20 mouse cellular contexts compared by ENCODE assay signal in genomic region chr1:193876121-193876520, GRCm38 (mm10).
DNase-seq lines count a peak whose midpoint lies in the region; ATAC-seq and TF ChIP-seq lines count a peak whose summit lies in the region.
"Had no signal": no experiment of that assay in that cellular context is flagged by ENCODE, and none has a peak within 500 bp of the region (broad histone marks: within the 10 kb centered on the region; RNA-seq: fewer than 3 reads in every experiment).

No protein-coding gene starts in this region.

- ATAC-seq in heart, embryonic 16.5 days (replicated peaks; ENCODE audit: extremely low read depth, insufficient read depth, low FRiP score), result peak; percentile 41; the same call in 1 of the 2 replicates
- peak; percentile 28 for ATAC-seq in lung, postnatal 0 days
- ATAC-seq in liver, embryonic 12.5 days, result no peak

- no peak overlapping the region for H3K4me2 ChIP-seq in heart, embryonic 16.5 days (ENCODE audit: low read depth, low read length)
- no peak overlapping the region for H3K4me2 ChIP-seq in lung, postnatal 0 days (replicated peaks; ENCODE audit: low read depth, low read length)
- H3K4me2 ChIP-seq in liver, embryonic 12.5 days, result no peak overlapping the region
- H3K4me2 ChIP-seq: forebrain, embryonic 12.5 days; hindbrain, embryonic 13.5 days; midbrain, embryonic 11.5 days had no signal

- peak overlapping the region; percentile 63 for H3K27ac ChIP-seq in heart, embryonic 16.5 days (ENCODE audit: low read length)
- H3K27ac ChIP-seq in lung, postnatal 0 days (ENCODE audit: low read length), result no peak overlapping the region
- H3K27ac ChIP-seq in liver, embryonic 12.5 days, result no peak overlapping the region
- H3K27ac ChIP-seq: forebrain, embryonic 12.5 days; hindbrain, embryonic 13.5 days; macrophage had no signal

- DNase-seq in brain, adult 2 months (ENCODE audit: low read depth, low spot score), result peak; percentile 28
- peak; percentile 36 for DNase-seq in heart, adult 8-10 months (ENCODE audit: low spot score)
- peak; percentile 24 for DNase-seq in lung, postnatal 0 days (ENCODE audit: low spot score)
- DNase-seq in adrenal gland, adult 18-20 months (ENCODE audit: low spot score in 2 of 2), result no peak
- no peak for DNase-seq in adrenal gland, postnatal 36 days
- DNase-seq in testis, postnatal 10 days (ENCODE audit: low spot score), result no peak
- DNase-seq: adrenal gland, adult 2 months; cerebellum, postnatal 14 days; gastrocnemius, postnatal 36 days; kidney, adult 9 months; kidney, postnatal 36 days; right cerebral cortex, postnatal 25 days; thymus, postnatal 4 days had no signal

- no peak overlapping the region for H3K4me3 ChIP-seq in heart, embryonic 16.5 days (ENCODE audit: low read length)
- H3K4me3 ChIP-seq in lung, postnatal 0 days (ENCODE audit: low read depth, low read length), result no peak overlapping the region
- H3K4me3 ChIP-seq in liver, embryonic 12.5 days, result no peak overlapping the region
- H3K4me3 ChIP-seq: forebrain, embryonic 12.5 days; hindbrain, embryonic 13.5 days had no signal

- H3K4me1 ChIP-seq in heart, embryonic 16.5 days (ENCODE audit: control insufficient read depth, insufficient read depth, low read length), result peaks cover 9% of the 10 kb centered on the region
- no peaks in the 10 kb centered on the region for H3K4me1 ChIP-seq in lung, postnatal 0 days (ENCODE audit: insufficient read depth, low read depth, low read length)
- no peaks in the 10 kb centered on the region for H3K4me1 ChIP-seq in liver, embryonic 12.5 days
- H3K4me1 ChIP-seq: forebrain, embryonic 12.5 days; hindbrain, embryonic 13.5 days had no signal

- no peak for TF ChIP-seq CTCF in lung, postnatal 0 days (IDR thresholded peaks at IDR 0.05)

- no peaks in the 10 kb centered on the region for H3K9me3 ChIP-seq in heart, embryonic 16.5 days (replicated peaks; ENCODE audit: control insufficient read depth, low read length)
- H3K9me3 ChIP-seq in lung, postnatal 0 days (ENCODE audit: low read length), result no peaks in the 10 kb centered on the region
- no peaks in the 10 kb centered on the region for H3K9me3 ChIP-seq in liver, embryonic 12.5 days (replicated peaks)
- H3K9me3 ChIP-seq: forebrain, embryonic 12.5 days; G1E; hindbrain, embryonic 13.5 days had no signal

- H3K27me3 ChIP-seq in heart, embryonic 16.5 days (ENCODE audit: control insufficient read depth, insufficient read depth, low read length), result no peaks in the 10 kb centered on the region
- H3K27me3 ChIP-seq in lung, postnatal 0 days (replicated peaks; ENCODE audit: insufficient read depth, low read length), result no peaks in the 10 kb centered on the region
- H3K27me3 ChIP-seq in liver, embryonic 12.5 days (replicated peaks), result no peaks in the 10 kb centered on the region
- H3K27me3 ChIP-seq: forebrain, embryonic 12.5 days; hindbrain, embryonic 13.5 days had no signal

- no peak overlapping the region for H3K9ac ChIP-seq in heart, embryonic 16.5 days (ENCODE audit: low read length)
- no peak overlapping the region for H3K9ac ChIP-seq in lung, postnatal 0 days (replicated peaks; ENCODE audit: low read depth)
- H3K9ac ChIP-seq in liver, embryonic 12.5 days, result no peak overlapping the region
- H3K9ac ChIP-seq: forebrain, embryonic 12.5 days; hindbrain, embryonic 13.5 days had no signal

- H3K36me3 ChIP-seq in heart, embryonic 16.5 days (ENCODE audit: control insufficient read depth, insufficient read depth), result no peaks in the 10 kb centered on the region
- no peaks in the 10 kb centered on the region for H3K36me3 ChIP-seq in lung, postnatal 0 days (ENCODE audit: insufficient read depth, low read length)
- no peaks in the 10 kb centered on the region for H3K36me3 ChIP-seq in liver, embryonic 12.5 days
- H3K36me3 ChIP-seq: forebrain, embryonic 12.5 days; G1E; hindbrain, embryonic 13.5 days had no signal

- TF ChIP-seq EP300 in lung, postnatal 0 days (IDR thresholded peaks at IDR 0.05), result no peak

Comparison
In these comparisons a context has a peak if more than half of its experiments do, and no peak if none do; other contexts are left out.
1. DNase-seq: peak in brain, adult 2 months (single experiment), heart, adult 8-10 months (single experiment) and lung, postnatal 0 days (single experiment); none in adrenal gland, adult 18-20 months (0 of 2), adrenal gland, postnatal 36 days (0 of 2) and testis, postnatal 10 days (single experiment).